Mouse (Mus musculus): ENCODE data around the gene 2310079G19Rik.

Gene 2310079G19Rik

GRCm38 (mm10) chr16:88627566-88627965, at the start of gene 2310079G19Rik:
TSS of gene 2310079G19Rik (minus strand) at chr16:88627666.
- no peak for DNase-seq

GRCm38 (mm10) chr16:88671571-88671970, 44.1 kb upstream of the 2310079G19Rik start, which contains the start of gene Krtap27-1:
TSS of gene Krtap27-1 (minus strand) at chr16:88671671.
- no peak for DNase-seq

DNA sequence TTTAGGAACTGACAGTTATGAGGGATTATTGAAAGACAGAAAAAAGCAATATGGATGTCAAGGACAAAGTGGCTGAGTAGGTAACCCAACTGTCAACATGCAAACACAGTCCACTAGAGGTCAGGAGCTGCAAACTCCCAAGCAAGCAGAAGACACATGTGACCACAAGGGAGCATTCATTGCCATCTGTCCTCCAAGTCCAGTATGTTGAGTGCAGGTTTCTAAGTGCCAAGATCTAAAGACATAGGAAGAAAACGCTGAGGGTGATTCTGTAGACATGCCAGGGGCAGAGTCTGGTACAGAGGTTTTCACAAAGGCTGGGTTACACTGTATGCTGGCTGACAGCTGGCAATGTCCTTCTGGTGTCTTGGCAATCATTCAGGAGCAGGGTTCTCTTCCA, 30.0 kb upstream of the 2310079G19Rik start:
- peak; percentile 12 to 28 for DNase-seq

DNA sequence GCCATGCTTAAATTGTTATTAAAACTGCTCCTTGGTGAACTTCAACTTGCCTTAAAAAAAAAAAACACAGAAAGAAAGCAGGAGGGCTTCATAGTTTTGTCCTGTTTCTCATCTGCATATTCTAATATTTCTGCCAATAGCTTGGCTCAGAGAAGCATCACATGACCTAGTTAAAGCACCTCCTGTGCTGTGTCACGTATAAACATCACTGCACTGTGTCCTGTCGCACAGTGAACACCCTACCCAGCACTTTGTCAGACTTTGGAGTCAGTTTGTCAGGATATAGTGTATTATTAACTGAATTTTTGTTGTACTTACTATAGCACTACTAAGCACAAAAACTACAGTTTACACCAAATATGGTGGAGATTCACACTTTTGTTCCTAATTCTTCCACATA, 24.5 kb upstream of the 2310079G19Rik start:
- peak; percentile 25 to 31 for DNase-seq

DNA sequence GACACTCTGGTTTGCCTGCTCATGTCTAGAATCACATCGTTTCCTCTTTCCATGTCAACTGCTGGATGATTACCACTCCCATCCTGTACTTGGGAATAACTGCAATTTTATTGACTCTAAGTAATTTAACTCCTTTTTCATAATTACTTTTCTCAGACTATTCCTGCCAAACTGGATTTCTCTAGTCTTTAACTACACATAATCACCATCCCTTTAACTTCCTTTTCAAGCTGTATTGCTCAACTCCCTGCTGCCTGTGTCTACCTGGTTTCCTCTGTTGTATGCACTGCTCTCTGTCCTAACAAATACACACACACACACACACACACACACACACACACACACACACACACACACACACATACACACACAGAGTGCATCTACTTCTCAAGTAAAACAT, 23.6 kb upstream of the 2310079G19Rik start:
- DNase-seq = no peak

GRCm38 (mm10) chr16:88647358-88647846, 19.9 kb upstream of the 2310079G19Rik start, which contains the start of gene Krtap26-1:
TSS of gene Krtap26-1 (minus strand) at chr16:88647796.
- DNase-seq = no peak

DNA sequence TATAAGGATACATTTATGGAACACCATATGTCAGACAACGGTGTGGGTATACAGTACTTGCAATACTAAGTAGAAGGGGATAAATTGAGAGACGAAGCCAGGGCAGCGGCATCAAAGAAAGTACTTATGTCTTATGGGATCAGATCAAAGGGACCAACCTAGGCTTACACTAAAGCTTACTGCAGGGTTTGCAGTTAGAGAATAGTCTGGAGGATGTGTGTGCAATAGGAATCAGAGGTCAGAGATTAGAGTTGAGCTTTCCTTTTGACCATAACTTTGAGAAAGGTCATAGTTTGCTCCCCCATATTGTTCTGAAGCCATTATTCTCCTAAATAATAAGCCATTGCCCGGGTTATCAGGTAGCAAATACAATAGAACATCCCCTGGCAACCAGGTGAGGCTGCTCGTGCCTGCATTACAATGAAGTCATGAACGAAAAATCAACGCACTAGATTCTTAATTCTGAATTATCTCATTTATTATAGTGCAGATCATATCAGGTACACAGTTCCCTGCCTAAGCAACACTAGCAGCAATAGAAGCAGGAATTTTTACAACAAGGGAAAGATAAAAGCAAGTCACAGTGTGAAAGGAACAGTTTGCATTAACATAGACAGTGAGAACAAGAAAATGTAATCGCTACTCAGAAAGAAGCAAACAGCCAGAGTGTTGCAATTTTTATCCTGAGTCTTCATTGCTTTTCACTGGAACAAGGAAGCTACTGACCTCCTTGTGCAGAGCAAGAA, 19.1 kb upstream of the 2310079G19Rik start:
- DNase-seq = no peak

- DNase-seq = no peak
These were observed 12.6 kb upstream of the 2310079G19Rik start for GRCm38 (mm10) chr16:88640053-88640452.

DNA sequence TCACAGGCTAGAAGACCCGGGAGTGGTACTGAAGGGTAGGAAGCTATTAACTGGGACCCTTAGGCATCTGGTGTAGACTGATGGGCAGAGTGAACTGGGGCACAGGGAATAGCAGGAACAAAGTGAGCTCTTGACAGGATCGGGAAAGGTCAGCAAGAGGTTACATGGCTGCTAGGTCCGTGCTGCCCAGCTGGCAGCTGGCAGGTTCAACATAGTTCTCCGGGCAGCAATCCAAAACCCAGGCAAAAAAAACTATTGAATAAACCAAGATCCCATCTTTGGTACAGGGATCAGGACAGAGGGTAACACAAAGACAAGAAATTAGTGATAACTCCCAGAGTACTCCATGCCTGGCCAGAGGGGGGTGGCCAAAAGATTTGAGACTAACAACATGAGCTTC, 7.7 kb upstream of the 2310079G19Rik start:
- DNase-seq = peak; percentile 71 to 74

GRCm38 (mm10) chr16:88631474-88631873, 4.0 kb upstream of the 2310079G19Rik start:
- peak; percentile 51 to 89 for DNase-seq

DNA sequence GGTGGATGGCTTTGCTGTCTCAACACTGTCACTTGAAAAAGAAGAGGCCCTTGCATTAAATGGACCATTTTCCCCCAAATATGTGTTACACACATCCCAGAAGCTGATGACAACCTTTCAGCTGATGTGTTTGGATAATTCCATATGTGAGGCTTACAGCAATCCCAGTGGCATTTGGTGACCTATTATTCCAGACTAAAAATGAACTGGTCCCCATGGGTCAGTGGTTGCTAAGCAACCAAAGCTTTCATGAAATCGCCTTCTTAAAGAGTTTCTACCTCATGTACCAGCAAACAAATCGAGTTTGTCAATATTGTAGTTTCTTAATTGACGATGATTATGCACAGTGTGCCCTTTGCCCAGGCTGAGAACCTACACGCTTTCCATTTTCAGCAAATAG, 14.8 kb downstream of the 2310079G19Rik start:
- no peak for DNase-seq

GRCm38 (mm10) chr16:88611922-88612321, 15.5 kb downstream of the 2310079G19Rik start, which contains the start of gene Krtap24-1:
TSS of gene Krtap24-1 (minus strand) at chr16:88612279.
- no peak for DNase-seq

GRCm38 (mm10) chr16:88604570-88604969, 22.9 kb downstream of the 2310079G19Rik start:
- DNase-seq = no peak

- DNase-seq = no peak
These were observed 25.0 kb downstream of the 2310079G19Rik start for GRCm38 (mm10) chr16:88602464-88602863.

- no peak for DNase-seq
These were observed 27.2 kb downstream of the 2310079G19Rik start for GRCm38 (mm10) chr16:88600303-88600702.

DNA sequence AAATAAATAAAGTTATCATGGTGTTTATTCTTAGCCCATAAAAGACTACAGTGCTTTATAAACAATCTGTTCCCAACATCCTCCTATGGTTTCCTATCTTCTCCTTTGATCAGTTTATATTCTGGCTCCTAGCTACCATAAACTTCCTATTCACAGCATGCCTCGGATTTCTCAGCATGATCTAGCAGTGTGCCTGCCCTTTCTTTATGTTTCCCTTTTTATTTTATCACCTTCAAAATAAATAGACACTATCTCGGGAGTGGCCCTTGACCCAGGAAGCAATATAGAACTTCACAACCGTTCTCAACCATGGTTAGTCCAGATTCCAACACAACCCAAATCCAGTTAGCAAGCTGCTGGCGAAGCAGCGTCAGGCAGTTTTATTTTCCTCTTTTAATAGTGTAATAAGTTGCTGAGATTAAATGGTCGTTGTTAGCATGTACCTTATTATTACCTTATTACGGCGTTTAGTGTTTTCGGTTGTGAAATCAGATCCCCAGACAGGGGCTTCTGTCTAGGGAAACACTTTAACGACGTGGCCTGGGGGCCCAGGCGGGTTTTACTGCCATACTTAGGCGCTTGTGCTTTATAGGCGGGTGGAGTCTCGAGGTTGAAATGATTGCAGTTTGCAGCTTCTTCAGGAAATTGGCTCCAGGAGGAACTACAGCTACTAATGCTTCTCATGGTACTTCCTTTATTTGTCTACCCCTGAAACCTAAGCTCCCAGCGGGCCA, 27.8 kb downstream of the 2310079G19Rik start:
- no peak for DNase-seq

DNA sequence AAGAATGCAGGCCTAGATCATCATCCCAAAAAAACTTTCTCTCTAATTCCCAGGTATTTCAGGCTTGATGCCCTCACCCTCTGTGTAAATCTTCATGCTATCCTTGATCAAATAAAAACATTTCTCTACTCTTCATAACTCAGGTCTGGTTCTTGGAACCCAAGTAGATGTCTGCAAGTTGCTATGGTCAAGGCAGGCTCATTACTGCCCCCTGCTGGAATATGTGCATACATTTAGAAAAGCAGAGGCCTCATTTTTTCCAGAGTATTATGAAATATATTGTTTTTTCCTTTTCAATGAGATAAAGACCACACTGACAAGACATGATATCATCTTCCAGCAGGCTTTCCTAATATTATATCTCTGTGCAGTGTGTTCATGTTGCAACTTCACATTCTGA, 34.7 kb downstream of the 2310079G19Rik start:
- peak; percentile 20 to 51 for DNase-seq

GRCm38 (mm10) chr16:88583338-88583737, 44.1 kb downstream of the 2310079G19Rik start:
- DNase-seq = no peak
